Mouse (Mus musculus) lung, postnatal 4 days (tissue): ENCODE measurements around the gene Fnbp1.

ENCODE experiments used
- DNase-seq, 2 experiments: peaks; one replicate each; pipeline ENCODE4 v3.0.0; 2021

Gene Fnbp1

GRCm38 (mm10) chr2:31061868-31062628 is 79.8 kb downstream of the Fnbp1 start:
- DNase-seq, result no peak

GRCm38 (mm10) chr2:31060787-31061730 is 80.7 kb downstream of the Fnbp1 start:
- DNase-seq, result peak; percentile 58 to 61

DNA sequence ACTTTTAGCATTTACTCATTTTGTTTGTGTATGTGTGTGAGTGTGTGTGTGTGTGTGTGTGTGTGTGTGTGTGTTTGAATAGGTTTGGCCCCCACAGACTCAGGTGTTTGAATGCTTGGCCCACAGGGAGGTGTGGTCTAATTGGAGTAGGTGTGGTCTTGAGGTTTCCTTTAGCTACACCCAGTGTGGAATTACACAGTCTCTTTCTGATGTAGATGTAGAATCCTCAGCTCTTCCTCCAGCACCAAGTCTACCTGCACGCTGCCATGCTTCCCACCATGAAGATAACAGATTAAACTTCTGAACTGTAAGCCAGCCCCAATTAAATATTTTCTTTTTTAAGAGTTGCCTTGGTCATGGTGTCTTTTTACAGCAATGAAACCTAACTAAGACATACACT is 81.5 kb downstream of the Fnbp1 start:
- no peak for DNase-seq

GRCm38 (mm10) chr2:31058443-31058842 is 83.4 kb downstream of the Fnbp1 start:
- DNase-seq, result no peak

DNA sequence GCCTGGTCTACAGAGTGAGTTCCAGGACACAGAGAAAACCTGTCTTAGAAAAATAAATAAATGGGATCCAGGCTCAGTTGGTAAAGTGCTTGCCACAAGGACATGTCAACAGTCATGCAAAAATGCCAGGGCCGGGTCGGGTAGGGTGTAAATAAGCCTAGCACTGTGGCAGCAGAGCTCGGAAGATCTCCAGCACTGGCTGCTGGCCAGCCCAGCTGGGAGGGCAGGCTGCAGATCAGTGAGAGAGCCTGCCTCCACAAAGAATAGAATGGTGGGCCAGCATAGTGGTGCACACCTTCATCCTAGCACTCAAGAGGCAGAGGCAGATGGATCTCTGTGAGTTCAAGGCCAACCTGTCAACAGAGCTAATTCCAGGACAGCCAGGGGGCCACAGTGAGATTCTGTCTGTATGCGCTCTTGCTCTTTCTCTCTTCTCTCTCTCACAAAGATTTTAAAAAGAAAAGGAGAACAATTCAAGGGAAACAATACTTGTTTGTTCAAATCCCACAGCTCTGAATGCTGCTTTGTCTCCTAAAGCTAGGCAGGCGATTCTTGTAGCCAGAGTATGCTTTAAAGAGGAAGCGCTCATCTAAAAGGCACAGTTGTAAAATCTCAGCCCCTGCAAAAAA is 84.1 kb downstream of the Fnbp1 start:
- DNase-seq, result no peak

DNA sequence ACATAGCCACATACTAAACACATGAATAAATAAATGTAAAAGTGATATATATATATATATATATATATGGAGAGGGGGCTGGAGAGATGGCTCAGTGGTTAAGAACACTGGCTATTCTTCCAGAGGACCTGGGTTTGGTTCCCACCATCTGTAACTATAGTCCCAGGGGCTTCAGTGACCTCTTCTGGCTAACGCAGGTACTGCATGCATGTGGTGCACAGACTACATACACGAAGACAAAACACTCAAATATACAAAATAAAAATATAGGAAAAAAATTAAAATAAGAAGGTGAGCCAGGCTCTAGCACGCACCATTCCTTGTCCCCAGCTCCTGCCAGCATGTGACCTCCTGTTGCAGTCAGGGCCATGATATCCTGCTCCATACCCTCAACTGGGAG is 85.7 kb downstream of the Fnbp1 start:
- DNase-seq, result no peak

- no peak for DNase-seq
Observed at GRCm38 (mm10) chr2:31053851-31054340, 87.9 kb downstream of the Fnbp1 start.

- no peak for DNase-seq
Observed at GRCm38 (mm10) chr2:31053426-31053825, 88.4 kb downstream of the Fnbp1 start.

- DNase-seq, result peak in 1 of 2 experiments; percentile 30
Observed at GRCm38 (mm10) chr2:31052441-31052840, 89.4 kb downstream of the Fnbp1 start.

DNA sequence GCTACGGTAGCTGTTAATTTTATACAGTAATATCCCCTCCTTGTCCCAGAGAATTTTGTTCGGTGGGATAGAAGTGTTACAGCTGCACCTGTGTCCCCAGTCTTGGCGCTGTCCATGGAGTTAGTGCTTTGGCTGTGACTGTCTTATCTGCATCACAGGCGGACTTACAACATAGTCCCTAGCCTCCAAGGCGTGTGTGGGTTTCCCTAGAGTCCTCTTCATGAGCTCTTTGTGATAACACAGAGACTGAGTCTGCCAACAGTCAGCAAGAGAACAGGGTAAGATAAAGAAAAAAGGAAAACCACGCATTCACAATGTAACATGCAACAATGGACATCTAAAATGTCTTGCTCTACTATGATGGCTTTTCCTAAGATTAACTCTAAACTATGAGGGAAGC is 93.8 kb downstream of the Fnbp1 start:
- DNase-seq, result no peak

DNA sequence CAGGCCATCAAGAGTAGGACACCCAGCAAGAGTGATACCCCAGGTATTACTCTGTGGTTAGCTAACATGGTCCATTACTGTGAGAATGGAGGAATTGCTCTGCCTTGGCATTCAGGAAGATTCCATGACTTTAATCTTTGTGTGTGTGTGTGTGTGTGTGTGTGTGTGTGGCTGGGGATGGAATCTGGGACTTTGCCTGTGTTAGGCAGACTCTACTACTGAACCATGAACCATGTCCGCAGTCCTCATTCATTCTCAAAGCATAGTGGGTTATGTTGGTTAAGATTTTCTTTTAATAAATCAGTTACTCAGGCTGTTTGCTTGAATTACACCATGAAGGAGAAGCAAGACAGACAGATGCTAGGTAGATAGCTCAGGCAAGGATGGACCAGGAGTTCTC is 98.0 kb downstream of the Fnbp1 start:
- DNase-seq, result no peak

DNA sequence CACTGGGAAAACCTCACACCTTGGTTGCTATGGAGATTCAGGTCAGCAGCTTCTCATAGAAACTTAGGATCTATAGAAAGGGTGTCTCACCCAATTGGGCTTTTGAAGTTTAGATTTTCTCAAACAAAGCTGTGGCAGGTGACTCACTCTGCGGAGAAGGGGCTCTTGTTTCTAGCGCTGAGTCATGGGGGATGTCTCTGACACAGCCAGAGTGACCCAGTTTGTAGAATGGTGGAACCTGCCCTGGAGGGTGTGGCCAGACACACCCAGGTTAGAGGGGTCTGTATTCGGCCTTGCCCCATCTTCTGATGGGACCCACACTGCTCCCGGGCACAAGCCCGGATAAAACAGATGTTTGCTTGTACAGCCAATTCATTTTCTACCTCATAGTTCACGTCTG is 98.9 kb downstream of the Fnbp1 start:
- no peak for DNase-seq

- no peak for DNase-seq
Observed at GRCm38 (mm10) chr2:31041386-31041785, 100.4 kb downstream of the Fnbp1 start.

GRCm38 (mm10) chr2:31040487-31040886 is 101.3 kb downstream of the Fnbp1 start:
- DNase-seq, result no peak

DNA sequence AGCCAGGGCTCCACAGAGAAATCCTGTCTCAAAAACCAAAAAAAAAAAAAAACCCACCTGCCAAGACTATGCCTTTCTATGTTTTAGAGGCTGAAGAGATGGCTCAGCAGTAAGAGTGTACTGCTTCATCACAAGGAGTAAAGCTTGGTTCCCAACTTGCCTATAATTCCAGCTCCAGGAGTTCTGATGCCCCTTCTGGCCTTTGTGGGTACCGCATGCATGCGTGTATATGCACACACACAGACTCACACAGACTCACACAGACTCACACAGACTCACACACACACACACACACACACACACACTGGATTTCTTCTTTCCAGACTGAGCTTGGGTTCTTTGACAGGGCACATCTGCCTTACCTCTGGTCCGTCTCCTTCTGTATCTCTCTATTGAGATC is 101.8 kb downstream of the Fnbp1 start:
- DNase-seq, result no peak

- DNase-seq, result no peak
Observed at GRCm38 (mm10) chr2:31036811-31037210, 105.0 kb downstream of the Fnbp1 start.

- DNase-seq, result no peak
Observed at GRCm38 (mm10) chr2:31031972-31032371, 109.8 kb downstream of the Fnbp1 start.

GRCm38 (mm10) chr2:31026642-31027041 is 115.2 kb downstream of the Fnbp1 start:
- no peak for DNase-seq

- DNase-seq, result no peak
Observed at GRCm38 (mm10) chr2:31025458-31025857, 116.3 kb downstream of the Fnbp1 start.

GRCm38 (mm10) chr2:31024618-31025370 is 117.0 kb downstream of the Fnbp1 start:
- DNase-seq, result peak; percentile 40 to 72

DNA sequence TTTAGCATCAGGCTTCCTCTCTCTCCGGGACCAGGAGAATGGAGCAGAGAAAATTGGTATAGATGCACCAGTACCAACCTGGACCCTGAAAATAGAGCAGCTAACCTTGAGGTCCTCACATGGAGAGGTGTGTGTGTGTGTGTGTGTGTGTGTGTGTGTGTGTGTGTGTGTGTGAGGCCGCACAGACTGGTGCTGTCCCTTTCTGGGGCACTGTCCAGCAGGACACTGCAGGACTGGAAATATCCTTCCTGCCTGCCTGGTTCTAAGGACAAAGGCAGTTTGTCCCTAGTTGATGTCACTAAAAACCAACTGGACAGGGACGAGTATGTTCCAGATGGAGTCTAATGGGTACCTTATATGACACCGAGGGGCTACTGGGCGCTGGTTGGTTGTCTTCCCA is 117.9 kb downstream of the Fnbp1 start:
- no peak for DNase-seq

- no peak for DNase-seq
Observed at GRCm38 (mm10) chr2:31020202-31020601, 121.6 kb downstream of the Fnbp1 start.

DNA sequence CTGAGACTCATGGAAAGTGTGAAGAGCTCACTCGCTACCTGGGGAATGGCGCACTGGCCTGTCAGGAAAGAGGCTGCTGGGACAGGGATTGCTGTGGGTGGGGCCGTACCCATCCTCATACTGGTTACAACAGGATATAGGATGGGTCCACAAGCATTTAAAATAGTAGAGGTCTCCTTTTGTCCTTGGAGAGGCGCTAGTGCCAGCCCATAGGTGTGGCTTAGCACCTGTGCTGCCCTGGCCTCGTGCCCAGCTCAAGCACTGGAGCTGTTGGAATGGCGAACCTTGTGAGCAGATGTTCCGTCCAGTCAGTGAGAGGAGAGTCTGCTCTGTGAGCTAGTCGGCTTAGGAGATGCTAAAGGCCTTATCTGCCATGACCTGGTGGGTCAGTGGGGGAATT is 122.8 kb downstream of the Fnbp1 start:
- DNase-seq, result no peak
